Mouse (Mus musculus) layer of hippocampus, adult 2 months (tissue): ENCODE results near the gene Atp2a2. TPM values are rescaled to one million over a fixed set of nuclear protein-coding genes. Genes with fewer than 3 reads are reported as not detected.

ENCODE experiments used
- DNase-seq, 2 experiments: peaks; one replicate each; pipeline ENCODE4 v3.0.0; 2022; ENCODE audit warnings: low spot score in 2 of 2
- H3K27ac ChIP-seq: fragments of 200-600 bp; 2 replicates; pipeline ENCODE4 v1.8.1; 2022
- H3K4me3 ChIP-seq: fragments of 200-600 bp; 2 replicates; pipeline ENCODE4 v1.8.1; 2022; ENCODE audit warnings: mild to moderate bottlenecking
- CTCF ChIP-seq: fragments of 200-600 bp; conservative IDR thresholded peaks from 2 replicates; pipeline ENCODE4 v1.8.1; 2022; ENCODE audit warnings: antibody characterized with exemption, mild to moderate bottlenecking, moderate library complexity
- total RNA-seq, 2 experiments: library from RNA; stranded (reverse); gene quantifications; 2 replicates each; pipeline ENCODE4 v1.2.3; 2021

Atp2a2 gene
- total RNA-seq, 2 experiments from 2014 or later = 588 to 630 TPM

GRCm38 (mm10) chr5:122527761-122528160 is 25.7 kb upstream of the Atp2a2 start:
- H3K4me3 ChIP-seq = no peak overlapping the region
- DNase-seq = no peak
- TF ChIP-seq CTCF = no peak
- H3K27ac ChIP-seq = peak overlapping the region; percentile 68; the same call in 1 of the 2 replicates

GRCm38 (mm10) chr5:122526878-122527730 is 25.1 kb upstream of the Atp2a2 start:
- peak overlapping the region; percentile 68 for H3K27ac ChIP-seq
- no peak for DNase-seq
- no peak for TF ChIP-seq CTCF
- no peak overlapping the region for H3K4me3 ChIP-seq

- Histone ChIP-seq H3K4me3 (no peak overlapping the region), H3K27ac (peak overlapping the region; percentile 68)
- TF ChIP-seq CTCF = no peak
- peak; percentile 27 to 76 for DNase-seq
Measured at GRCm38 (mm10) chr5:122526405-122526804, 24.4 kb upstream of the Atp2a2 start.

- TF ChIP-seq CTCF = no peak
- no peak for DNase-seq
- H3K27ac ChIP-seq = peak overlapping the region; percentile 71
- H3K4me3 ChIP-seq = no peak overlapping the region
Measured at GRCm38 (mm10) chr5:122525238-122525931, 23.4 kb upstream of the Atp2a2 start.

- peak overlapping the region; percentile 71 for H3K27ac ChIP-seq
- H3K4me3 ChIP-seq = no peak overlapping the region
- no peak for TF ChIP-seq CTCF
- DNase-seq = no peak
Measured at GRCm38 (mm10) chr5:122524854-122525237, 22.8 kb upstream of the Atp2a2 start.

GRCm38 (mm10) chr5:122524244-122524643 is 22.2 kb upstream of the Atp2a2 start:
- DNase-seq = no peak

GRCm38 (mm10) chr5:122521130-122521473 is 19.1 kb upstream of the Atp2a2 start:
- no peak for DNase-seq
- TF ChIP-seq CTCF = no peak
- Histone ChIP-seq H3K27ac (no peak overlapping the region), H3K4me3 (no peak overlapping the region)

More at GRCm38 (mm10) chr5:122524244-122524643, 22.2 kb upstream of the Atp2a2 start:
- TF ChIP-seq CTCF = no peak
- no peak overlapping the region for H3K4me3 ChIP-seq
- no peak overlapping the region for H3K27ac ChIP-seq

- TF ChIP-seq CTCF = no peak
- H3K4me3 ChIP-seq = no peak overlapping the region
- no peak overlapping the region for H3K27ac ChIP-seq
- DNase-seq = no peak
Measured at GRCm38 (mm10) chr5:122520254-122521129, 18.5 kb upstream of the Atp2a2 start.

GRCm38 (mm10) chr5:122519043-122519660 is 17.1 kb upstream of the Atp2a2 start:
- Histone ChIP-seq H3K4me3 (no peak overlapping the region), H3K27ac (no peak overlapping the region)
- DNase-seq = no peak
- TF ChIP-seq CTCF = no peak

GRCm38 (mm10) chr5:122518247-122518646 is 16.2 kb upstream of the Atp2a2 start:
- H3K27ac ChIP-seq = no peak overlapping the region
- H3K4me3 ChIP-seq = no peak overlapping the region
- no peak for DNase-seq
- no peak for TF ChIP-seq CTCF

GRCm38 (mm10) chr5:122516901-122517300 is 14.9 kb upstream of the Atp2a2 start:
- no peak overlapping the region for H3K27ac ChIP-seq
- no peak overlapping the region for H3K4me3 ChIP-seq
- no peak for TF ChIP-seq CTCF
- no peak for DNase-seq

- TF ChIP-seq CTCF = no peak
- H3K27ac ChIP-seq = no peak overlapping the region
Measured at GRCm38 (mm10) chr5:122516029-122516730, 14.2 kb upstream of the Atp2a2 start.

More at GRCm38 (mm10) chr5:122516029-122516730, 14.2 kb upstream of the Atp2a2 start:
- no peak overlapping the region for H3K4me3 ChIP-seq
- DNase-seq = no peak
